Mouse (Mus musculus) G1E (cell line): ENCODE data around the gene Smim24.

Experiments
- CTCF ChIP-seq: IDR thresholded peaks from 2 replicates; pipeline ENCODE4 v1.5.1; 2012; ENCODE audit warnings: low read depth, low read length, inconsistent platforms, mixed read lengths
- GATA1 ChIP-seq: IDR thresholded peaks from 2 replicates; pipeline ENCODE4 v1.6.1; 2012; ENCODE audit warnings: borderline replicate concordance, low read length, inconsistent platforms, mixed read lengths

DNA sequence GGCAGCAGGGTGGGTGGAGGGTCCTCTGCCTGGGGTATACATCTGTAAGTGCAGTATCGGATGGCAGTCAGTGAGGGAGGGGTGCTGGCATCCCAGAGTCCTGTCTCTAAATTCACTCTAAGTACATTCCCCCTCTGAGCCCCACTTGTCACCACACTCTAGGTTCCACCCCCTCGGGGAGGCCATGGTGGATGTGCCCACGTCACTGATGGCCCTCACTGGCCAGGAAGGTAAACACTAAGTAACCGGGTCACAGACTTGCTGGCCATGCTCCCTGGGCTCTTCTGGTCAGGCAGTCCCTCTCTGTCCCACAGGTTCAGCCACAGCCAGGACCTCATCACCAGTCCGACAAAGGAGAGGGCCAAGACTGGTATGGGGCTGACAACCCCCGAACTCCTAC is 29.3 kb downstream of the Smim24 start:
- TF ChIP-seq CTCF: no peak
- no peak for TF ChIP-seq GATA1
